Mouse (Mus musculus): ENCODE results near the gene Hoxa13. TPM values are rescaled to one million over a fixed set of nuclear protein-coding genes. Genes with fewer than 3 reads are reported as not detected.

The Hoxa13 gene
- polyA plus RNA-seq, 1 experiment from 2014 or later, result not detected

GRCm38 (mm10) chr6:52224895-52225611 is 35.6 kb downstream of the Hoxa13 start:
- DNase-seq (ENCODE audit: low spot score) (peak; percentile 66), ATAC-seq (ENCODE audit: low FRiP score) (no peak)
- Histone ChIP-seq H3K27me3 (ENCODE audit: control insufficient read depth, insufficient read depth, low read length) (peaks cover 94% of the 10 kb centered on the region), H3K4me1 (replicated peaks; ENCODE audit: control insufficient read depth, insufficient read depth, low read length) (peaks cover 3% of the 10 kb centered on the region; the same call in 1 of the 2 replicates), H3K27ac (ENCODE audit: low read depth, low read length) (no peak overlapping the region), H3K9me3 (ENCODE audit: control insufficient read depth, low read length) (no peaks in the 10 kb centered on the region), H3K4me3 (ENCODE audit: low read depth, low read length) (no peak overlapping the region), H3K9ac (ENCODE audit: low read depth, low read length) (no peak overlapping the region), H3K36me3 (ENCODE audit: control insufficient read depth, insufficient read depth, low read length) (no peaks in the 10 kb centered on the region), H3K4me2 (replicated peaks; ENCODE audit: low read depth, low read length) (no peak overlapping the region)
- 1% methylated on average over 36 of the region's 36 CpGs for WGBS

GRCm38 (mm10) chr6:52223939-52224760 is 36.5 kb downstream of the Hoxa13 start:
- H3K27ac ChIP-seq (ENCODE audit: low read depth, low read length), result no peak overlapping the region
- no peaks in the 10 kb centered on the region for H3K36me3 ChIP-seq (ENCODE audit: control insufficient read depth, insufficient read depth, low read length)
- H3K9ac ChIP-seq (ENCODE audit: low read depth, low read length), result no peak overlapping the region
- H3K27me3 ChIP-seq (ENCODE audit: control insufficient read depth, insufficient read depth, low read length), result peaks cover 94% of the 10 kb centered on the region
- H3K4me3 ChIP-seq (ENCODE audit: low read depth, low read length), result no peak overlapping the region
- ATAC-seq (ENCODE audit: low FRiP score) (no peak), DNase-seq (ENCODE audit: low spot score) (peak; percentile 70)
- under 1% methylated on average over 24 of the region's 24 CpGs for WGBS
- H3K9me3 ChIP-seq (ENCODE audit: control insufficient read depth, low read length), result no peaks in the 10 kb centered on the region
- no peak overlapping the region for H3K4me2 ChIP-seq (replicated peaks; ENCODE audit: low read depth, low read length)
- H3K4me1 ChIP-seq (replicated peaks; ENCODE audit: control insufficient read depth, insufficient read depth, low read length), result peaks cover 3% of the 10 kb centered on the region; the same call in 1 of the 2 replicates

- Histone ChIP-seq H3K4me1 (replicated peaks; ENCODE audit: control insufficient read depth, insufficient read depth, low read length) (peaks cover 3% of the 10 kb centered on the region; the same call in 1 of the 2 replicates), H3K4me2 (replicated peaks; ENCODE audit: low read depth, low read length) (no peak overlapping the region), H3K9me3 (ENCODE audit: control insufficient read depth, low read length) (no peaks in the 10 kb centered on the region), H3K27ac (ENCODE audit: low read depth, low read length) (no peak overlapping the region), H3K4me3 (ENCODE audit: low read depth, low read length) (no peak overlapping the region), H3K9ac (ENCODE audit: low read depth, low read length) (no peak overlapping the region), H3K27me3 (ENCODE audit: control insufficient read depth, insufficient read depth, low read length) (peaks cover 97% of the 10 kb centered on the region), H3K36me3 (ENCODE audit: control insufficient read depth, insufficient read depth, low read length) (no peaks in the 10 kb centered on the region)
- no peak for ATAC-seq (ENCODE audit: low FRiP score)
- DNase-seq (ENCODE audit: low spot score), result peak; percentile 57
- WGBS, result 13% methylated on average over 13 of the region's 13 CpGs
Measured at GRCm38 (mm10) chr6:52222729-52223128, 38.0 kb downstream of the Hoxa13 start.

- DNase-seq (ENCODE audit: low spot score) (peak; percentile 61), ATAC-seq (ENCODE audit: low FRiP score) (no peak)
- H3K4me3 ChIP-seq (ENCODE audit: low read depth, low read length), result peak overlapping the region; percentile 38; the same call in 1 of the 2 replicates
- H3K4me2 ChIP-seq (replicated peaks; ENCODE audit: low read depth, low read length), result no peak overlapping the region
- no peaks in the 10 kb centered on the region for H3K36me3 ChIP-seq (ENCODE audit: control insufficient read depth, insufficient read depth, low read length)
- no peaks in the 10 kb centered on the region for H3K9me3 ChIP-seq (ENCODE audit: control insufficient read depth, low read length)
- 3% methylated on average over 21 of the region's 21 CpGs for WGBS
- no peak overlapping the region for H3K9ac ChIP-seq (ENCODE audit: low read depth, low read length)
- H3K27me3 ChIP-seq (ENCODE audit: control insufficient read depth, insufficient read depth, low read length), result peaks cover 97% of the 10 kb centered on the region
- no peak overlapping the region for H3K27ac ChIP-seq (ENCODE audit: low read depth, low read length)
- peaks cover 7% of the 10 kb centered on the region; the same call in 1 of the 2 replicates for H3K4me1 ChIP-seq (replicated peaks; ENCODE audit: control insufficient read depth, insufficient read depth, low read length)
Measured at GRCm38 (mm10) chr6:52221993-52222685, 38.5 kb downstream of the Hoxa13 start.

GRCm38 (mm10) chr6:52221337-52221992 is 39.2 kb downstream of the Hoxa13 start, which contains the start of gene Hoxa7:
Gene Hoxa7, minus strand, starts transcription at chr6:52221854.
- peak; percentile 61 for ATAC-seq (ENCODE audit: low FRiP score)
- H3K4me2 ChIP-seq (replicated peaks; ENCODE audit: low read depth, low read length), result peak within 1 kb of the TSS; percentile 87
- H3K27ac ChIP-seq (ENCODE audit: low read depth, low read length), result no peak within 1 kb of the TSS
- H3K4me3 ChIP-seq (ENCODE audit: low read depth, low read length), result peak within 1 kb of the TSS; percentile 38
- WGBS, result under 1% methylated on average over 46 of the region's 46 CpGs
- H3K4me1 ChIP-seq (replicated peaks; ENCODE audit: control insufficient read depth, insufficient read depth, low read length), result peaks cover 8% of the 10 kb centered on the region; the same call in 1 of the 2 replicates
- no peaks in the 10 kb centered on the region for H3K36me3 ChIP-seq (ENCODE audit: control insufficient read depth, insufficient read depth, low read length)
- peak; percentile 71 for DNase-seq (ENCODE audit: low spot score)
- peak within 1 kb of the TSS; percentile 47 for H3K9ac ChIP-seq (ENCODE audit: low read depth, low read length)
- H3K27me3 ChIP-seq (ENCODE audit: control insufficient read depth, insufficient read depth, low read length), result peaks cover 97% of the 10 kb centered on the region
- no peaks in the 10 kb centered on the region for H3K9me3 ChIP-seq (ENCODE audit: control insufficient read depth, low read length)

- H3K27ac ChIP-seq (ENCODE audit: low read depth, low read length), result no peak overlapping the region
- H3K4me1 ChIP-seq (replicated peaks; ENCODE audit: control insufficient read depth, insufficient read depth, low read length), result peaks cover 8% of the 10 kb centered on the region; the same call in 1 of the 2 replicates
- no peaks in the 10 kb centered on the region for H3K36me3 ChIP-seq (ENCODE audit: control insufficient read depth, insufficient read depth, low read length)
- no peak for ATAC-seq (ENCODE audit: low FRiP score)
- H3K4me3 ChIP-seq (ENCODE audit: low read depth, low read length), result peak overlapping the region; percentile 38
- H3K4me2 ChIP-seq (replicated peaks; ENCODE audit: low read depth, low read length), result no peak overlapping the region; the same call in 1 of the 2 replicates
- H3K9me3 ChIP-seq (ENCODE audit: control insufficient read depth, low read length), result no peaks in the 10 kb centered on the region
- peaks cover 97% of the 10 kb centered on the region for H3K27me3 ChIP-seq (ENCODE audit: control insufficient read depth, insufficient read depth, low read length)
- DNase-seq (ENCODE audit: low spot score), result peak; percentile 67
- no peak overlapping the region for H3K9ac ChIP-seq (ENCODE audit: low read depth, low read length)
- 9% methylated on average over 12 of the region's 12 CpGs for WGBS
Measured at GRCm38 (mm10) chr6:52220865-52221310, 39.8 kb downstream of the Hoxa13 start.

GRCm38 (mm10) chr6:52220003-52220864 is 40.4 kb downstream of the Hoxa13 start:
- Histone ChIP-seq H3K4me2 (replicated peaks; ENCODE audit: low read depth, low read length) (no peak overlapping the region), H3K9me3 (ENCODE audit: control insufficient read depth, low read length) (no peaks in the 10 kb centered on the region), H3K4me1 (replicated peaks; ENCODE audit: control insufficient read depth, insufficient read depth, low read length) (peaks cover 8% of the 10 kb centered on the region; the same call in 1 of the 2 replicates), H3K27me3 (ENCODE audit: control insufficient read depth, insufficient read depth, low read length) (peaks cover 97% of the 10 kb centered on the region), H3K36me3 (ENCODE audit: control insufficient read depth, insufficient read depth, low read length) (no peaks in the 10 kb centered on the region), H3K4me3 (ENCODE audit: low read depth, low read length) (no peak overlapping the region), H3K27ac (ENCODE audit: low read depth, low read length) (no peak overlapping the region), H3K9ac (ENCODE audit: low read depth, low read length) (no peak overlapping the region)
- DNase-seq (ENCODE audit: low spot score), result peak; percentile 68
- 11% methylated on average over 32 of the region's 32 CpGs for WGBS
- no peak for ATAC-seq (ENCODE audit: low FRiP score)

Data from hindbrain, embryonic 11.5 days (tissue).